Mouse (Mus musculus) heart, embryonic 10.5 days (tissue): Measurements from ENCODE around the gene Cln6. TPM values are rescaled to one million over a fixed set of nuclear protein-coding genes. Genes with fewer than 3 reads are reported as not detected.
"Not testable (repeated sequence)": the region's sequence is repeated elsewhere in the genome, so short reads cannot be mapped to it uniquely, and the experiment has no call there.

ENCODE experiments used
- DNase-seq: peaks from one replicate; pipeline ENCODE4 v3.0.0-alpha.2; 2017; ENCODE audit warnings: low spot score
- H3K27ac ChIP-seq: fragments of 300-500 bp; sonication (generic); 2 replicates; pipeline ENCODE4 v1.5.1; 2016; ENCODE audit warnings: mild to moderate bottlenecking
- H3K27me3 ChIP-seq: fragments of 300-500 bp; sonication (generic); 2 replicates; pipeline ENCODE4 v1.6.1; 2016; ENCODE audit warnings: mild to moderate bottlenecking; ENCODE audit not compliant: poor library complexity, insufficient read depth, severe bottlenecking
- H3K36me3 ChIP-seq: fragments of 300-500 bp; sonication (generic); 2 replicates; pipeline ENCODE4 v1.6.1; 2016; ENCODE audit warnings: mild to moderate bottlenecking, moderate library complexity
- H3K4me1 ChIP-seq: fragments of 300-500 bp; sonication (generic); 2 replicates; pipeline ENCODE4 v1.6.1; 2016; ENCODE audit warnings: mild to moderate bottlenecking
- H3K4me3 ChIP-seq: fragments of 300-500 bp; sonication (generic); 2 replicates; pipeline ENCODE4 v1.5.1; 2016; ENCODE audit warnings: mild to moderate bottlenecking, moderate library complexity
- H3K9me3 ChIP-seq: fragments of 300-500 bp; sonication (generic); 2 replicates; pipeline ENCODE4 v1.6.1; 2016; ENCODE audit warnings: mild to moderate bottlenecking, moderate library complexity
- WGBS: fragments of 180-500 bp; shearing (Covaris S2); methylation state at CpG from one replicate; pipeline ENCODE4 v1.1.7; 2016; 5-methylcytosine and 5-hydroxymethylcytosine counted together
- polyA plus RNA-seq: library from polyadenylated mRNA; unstranded; fragments of >200 nt; fragmentation: Nextera tagmentation; extraction: Ambion mirVana; gene quantifications from 2 replicates; pipeline ENCODE4 v1.2.1, GENCODE M21; 2016

Gene Cln6
- 17.7 and 21.4 TPM in 2 replicates for polyA plus RNA-seq

DNA sequence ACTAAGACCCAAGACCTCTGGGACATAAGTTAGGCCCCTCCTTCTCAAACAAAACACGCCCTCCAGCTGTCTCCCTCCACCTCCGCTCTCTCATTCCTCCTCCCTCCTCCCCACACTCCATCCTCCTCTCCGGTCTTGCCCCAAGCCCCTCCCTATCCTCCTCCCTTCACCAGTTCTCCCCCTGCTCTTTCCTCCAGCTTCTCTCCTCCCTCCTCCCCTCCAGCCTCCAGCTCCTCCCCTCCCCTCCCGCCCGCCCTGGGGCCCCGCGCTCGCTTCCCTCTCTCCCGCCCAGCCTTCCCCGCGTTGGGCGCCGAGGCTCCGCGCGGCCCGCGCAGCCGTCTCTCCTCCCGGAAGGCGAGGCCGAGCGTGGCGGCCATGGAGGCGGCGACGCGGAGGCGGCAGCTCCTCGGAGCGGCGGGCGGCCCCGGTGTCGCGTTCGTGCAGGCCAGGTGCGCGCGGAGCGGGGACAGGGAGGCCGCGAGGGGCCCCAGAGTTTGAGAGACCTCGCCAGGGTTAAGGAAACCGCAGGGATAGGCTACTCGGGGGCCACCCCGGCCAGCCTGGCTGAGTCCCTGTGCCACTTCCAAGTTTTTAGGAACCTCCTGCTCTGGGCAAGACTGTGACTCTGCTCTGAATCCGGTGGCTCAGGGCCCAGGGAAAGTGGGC, at the start of gene Cln6:
Cln6 (plus strand) TSS at position 280 of the 666 bp plus-strand sequence.
- Histone ChIP-seq H3K4me1 (peaks cover 36% of the 10 kb centered on the region), H3K9me3 (no peaks in the 10 kb centered on the region), H3K27me3 (no peaks in the 10 kb centered on the region), H3K4me3 (peak within 1 kb of the TSS; percentile 86), H3K27ac (peak within 1 kb of the TSS; percentile 99), H3K36me3 (peaks cover 3% of the 10 kb centered on the region; the same call in 1 of the 2 replicates)
- peak; percentile 95 for DNase-seq
- under 1% methylated on average over 48 of the region's 48 CpGs for WGBS

DNA sequence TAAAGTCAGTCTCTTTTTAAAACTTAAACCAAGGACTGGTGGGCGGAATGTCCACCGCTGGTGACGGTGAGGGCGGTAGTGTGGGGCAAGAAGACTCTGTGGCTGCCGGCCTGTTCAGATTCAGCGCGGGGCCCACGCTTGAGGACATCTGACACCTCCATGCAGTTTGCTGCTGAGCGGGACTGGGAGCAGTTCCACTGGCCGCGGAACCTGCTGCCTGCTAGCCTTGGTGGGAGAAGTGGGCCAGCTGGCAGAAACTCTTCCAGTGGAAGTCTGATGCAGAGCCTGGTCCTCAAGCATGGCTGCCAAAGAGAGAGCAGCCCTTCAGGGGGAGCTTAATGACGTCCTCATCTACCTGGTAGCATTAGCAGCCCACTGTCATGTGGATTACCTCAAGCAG, 48.7 kb upstream of the Cln6 start:
- WGBS = 90% methylated on average over 12 of the region's 12 CpGs
- Histone ChIP-seq H3K36me3 (peaks cover 19% of the 10 kb centered on the region), H3K4me1 (no peaks in the 10 kb centered on the region)

DNA sequence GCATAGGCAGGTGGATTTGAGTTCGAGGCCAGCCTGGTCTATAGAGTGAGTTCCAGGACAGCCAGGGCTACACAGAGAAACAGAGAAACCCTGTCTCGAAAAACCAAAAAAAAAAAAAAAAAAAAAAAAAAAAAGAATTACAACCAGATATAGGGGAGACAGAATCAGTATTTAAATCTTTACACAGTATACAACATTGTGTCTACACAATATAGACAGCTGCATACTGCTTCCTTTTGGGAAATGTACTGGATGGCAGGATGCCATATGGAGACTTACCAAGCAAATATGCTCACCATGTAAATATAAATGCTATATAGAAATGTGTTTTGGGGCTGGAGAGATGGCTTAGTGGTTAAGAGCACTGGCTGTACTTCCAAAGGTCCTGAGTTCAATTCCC, 39.4 kb upstream of the Cln6 start:
- H3K27me3 ChIP-seq, H3K4me1 ChIP-seq, DNase-seq, H3K4me3 ChIP-seq, H3K9me3 ChIP-seq, H3K27ac ChIP-seq: not testable (repeated sequence)
- 86% methylated on average over 2 of the region's 2 CpGs for WGBS
- peaks cover 46% of the 10 kb centered on the region for H3K36me3 ChIP-seq

More for the DNA sequence above, 48.7 kb upstream of the Cln6 start:
- no peaks in the 10 kb centered on the region for H3K9me3 ChIP-seq
- no peak for DNase-seq
- H3K4me3 ChIP-seq = no peak overlapping the region
- no peak overlapping the region for H3K27ac ChIP-seq
- no peaks in the 10 kb centered on the region for H3K27me3 ChIP-seq

DNA sequence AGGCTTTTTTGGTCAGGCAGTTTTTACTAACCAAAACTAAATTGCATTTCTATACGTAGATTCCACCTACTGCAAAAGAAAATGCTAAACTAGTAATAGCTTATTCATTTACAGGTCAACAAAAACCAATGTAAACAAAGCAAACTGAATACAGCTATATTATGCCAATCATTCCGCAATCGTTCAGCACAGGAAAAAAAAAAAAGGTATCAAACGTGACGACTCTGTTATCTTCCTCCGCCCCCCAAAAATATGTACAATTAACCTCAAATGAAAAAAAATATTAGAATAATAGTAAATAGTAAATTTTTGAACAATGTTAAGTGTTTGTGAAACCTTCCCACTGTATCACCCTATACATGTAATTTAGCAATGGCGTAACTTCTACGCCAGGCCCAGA, 28.5 kb upstream of the Cln6 start:
- Histone ChIP-seq H3K9me3 (no peaks in the 10 kb centered on the region), H3K36me3 (no peaks in the 10 kb centered on the region), H3K27me3 (no peaks in the 10 kb centered on the region), H3K4me3 (peak overlapping the region; percentile 99), H3K27ac (no peak overlapping the region), H3K4me1 (peaks cover 22% of the 10 kb centered on the region)
- no peak for DNase-seq
- WGBS = 20% methylated on average over 8 of the region's 8 CpGs

DNA sequence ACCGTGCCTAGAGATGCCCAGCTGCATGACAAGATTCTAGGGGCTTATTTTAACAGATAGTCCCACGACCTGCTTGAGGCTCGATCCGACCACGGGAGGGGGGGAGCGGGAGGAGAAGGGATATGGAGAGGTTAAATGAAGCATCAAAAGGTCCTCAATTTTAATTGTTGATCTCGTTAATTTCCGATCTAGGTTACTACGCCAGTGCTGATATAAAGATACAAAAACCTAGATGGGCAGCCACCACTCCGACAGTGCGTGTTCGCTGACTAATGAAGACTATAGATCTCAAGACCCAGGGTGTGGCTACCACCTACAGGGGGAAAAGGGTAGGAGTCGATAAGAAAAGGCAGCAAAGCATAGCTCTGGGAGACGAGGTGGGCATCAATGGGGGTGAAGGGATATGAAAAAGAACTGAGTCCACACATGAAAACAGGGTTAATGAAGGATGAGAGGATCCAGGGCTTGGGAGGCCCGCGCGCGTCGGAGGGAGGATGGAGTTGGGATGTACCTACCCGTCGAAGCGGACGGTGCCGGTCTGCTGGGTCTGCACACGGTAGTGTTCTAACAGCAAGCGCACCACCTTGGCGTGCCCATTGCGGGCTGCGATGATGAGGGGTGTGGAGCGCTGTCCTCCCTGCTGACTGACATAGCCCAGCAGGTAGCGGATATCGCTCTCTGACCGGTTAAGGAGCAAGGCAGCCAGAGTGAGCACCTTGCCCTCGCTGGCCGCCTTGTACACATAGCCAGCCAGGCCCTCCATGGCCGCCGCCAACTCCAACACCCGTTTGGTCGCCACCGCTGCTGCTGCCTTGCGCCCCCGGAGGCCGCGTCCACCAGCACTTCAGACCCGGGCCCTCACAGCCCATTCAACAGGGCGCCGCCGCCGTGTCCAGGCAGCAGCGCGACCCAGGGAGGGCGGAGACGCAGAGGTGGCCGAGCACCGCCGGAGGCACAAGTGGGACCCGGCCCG, 27.8 kb upstream of the Cln6 start:
- peak overlapping the region; percentile 97 for H3K27ac ChIP-seq
- H3K4me1 ChIP-seq = peaks cover 27% of the 10 kb centered on the region
- DNase-seq = peak; percentile 84
- H3K9me3 ChIP-seq = no peaks in the 10 kb centered on the region
- under 1% methylated on average over 58 of the region's 58 CpGs for WGBS
- peak overlapping the region; percentile 99 for H3K4me3 ChIP-seq
- H3K36me3 ChIP-seq = no peaks in the 10 kb centered on the region
- no peaks in the 10 kb centered on the region for H3K27me3 ChIP-seq

DNA sequence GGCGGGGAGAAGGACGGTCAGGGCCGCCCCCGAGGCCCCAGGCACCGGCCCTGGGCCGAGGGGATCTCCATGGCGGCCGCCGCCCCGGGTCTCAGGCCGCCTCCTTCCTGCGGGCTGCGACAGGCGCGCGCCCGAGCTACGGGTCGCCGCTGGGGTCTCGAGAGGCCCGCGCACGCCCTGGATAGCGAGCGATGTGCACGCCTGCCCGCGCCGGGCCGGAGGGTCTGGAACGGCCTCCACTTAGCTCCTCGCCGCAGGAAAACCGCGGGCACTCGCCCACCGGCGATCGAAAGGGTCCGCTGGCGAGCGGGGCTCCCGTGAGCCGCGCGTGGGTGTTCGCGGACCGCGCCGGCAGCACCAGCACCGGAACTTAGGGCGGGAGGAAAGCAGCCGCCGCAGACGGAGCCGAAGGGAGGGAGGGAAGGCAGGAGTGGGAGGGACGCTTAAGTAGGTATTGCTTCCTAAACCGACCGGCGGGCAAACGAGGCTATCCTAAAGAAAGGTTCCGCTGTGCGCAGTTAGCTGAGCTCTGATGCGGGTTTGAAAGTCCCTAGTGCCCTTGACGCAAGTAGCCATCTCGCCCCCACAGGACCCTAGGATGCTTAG, 27.0 kb upstream of the Cln6 start, which contains the start of gene Fem1b:
Fem1b (minus strand) TSS at position 419 of the 606 bp plus-strand sequence.
- H3K9me3 ChIP-seq = no peaks in the 10 kb centered on the region
- H3K27ac ChIP-seq = peak within 1 kb of the TSS; percentile 97
- no peaks in the 10 kb centered on the region for H3K27me3 ChIP-seq
- peak within 1 kb of the TSS; percentile 99 for H3K4me3 ChIP-seq
- under 1% methylated on average over 68 of the region's 68 CpGs for WGBS
- peak; percentile 95 for DNase-seq
- no peaks in the 10 kb centered on the region for H3K36me3 ChIP-seq
- H3K4me1 ChIP-seq = peaks cover 32% of the 10 kb centered on the region

DNA sequence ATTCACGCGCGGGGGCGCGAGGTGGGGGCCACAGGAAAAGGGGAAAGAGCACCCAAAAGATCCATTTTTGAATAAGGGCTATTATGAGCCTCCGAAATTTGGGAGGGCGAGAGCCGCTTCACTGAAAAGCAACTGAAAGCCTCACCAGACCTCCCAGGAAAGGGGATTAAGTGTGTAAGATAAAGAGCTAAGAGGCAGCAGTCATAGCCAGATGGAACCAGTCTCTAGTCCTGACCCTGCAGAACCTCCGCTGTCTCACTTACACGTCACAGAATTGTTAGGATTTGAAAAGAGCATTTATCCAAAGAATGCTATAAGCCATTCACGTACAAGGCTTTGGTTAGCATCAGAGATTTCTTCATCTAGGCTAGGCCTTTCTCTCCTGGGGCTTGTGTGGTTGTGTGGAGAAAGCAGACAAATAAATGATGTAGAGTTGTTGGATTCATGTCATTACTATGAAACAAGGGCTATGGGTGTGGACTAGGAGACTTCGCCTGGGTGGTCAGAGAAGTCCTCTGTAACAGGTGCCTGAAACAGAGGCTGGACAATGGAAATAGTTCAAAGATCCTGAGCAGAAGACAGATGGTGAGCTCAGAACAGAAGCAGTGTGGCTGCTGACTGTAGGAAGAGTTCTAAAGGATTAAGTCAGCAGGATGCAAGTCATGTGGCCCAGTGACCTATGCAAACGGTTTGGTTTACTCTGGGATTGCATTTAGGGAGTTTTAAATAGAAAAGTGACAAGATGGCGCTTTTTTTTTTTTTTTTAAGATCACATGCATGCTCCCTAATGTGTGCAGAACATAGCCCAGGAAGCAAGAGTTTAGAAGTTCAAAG, 26.2 kb upstream of the Cln6 start:
- no peak for DNase-seq
- Histone ChIP-seq H3K4me1 (peaks cover 40% of the 10 kb centered on the region), H3K27ac (peak overlapping the region; percentile 97), H3K9me3 (no peaks in the 10 kb centered on the region), H3K36me3 (no peaks in the 10 kb centered on the region), H3K4me3 (peak overlapping the region; percentile 99), H3K27me3 (no peaks in the 10 kb centered on the region)
- 11% methylated on average over 14 of the region's 14 CpGs for WGBS

DNA sequence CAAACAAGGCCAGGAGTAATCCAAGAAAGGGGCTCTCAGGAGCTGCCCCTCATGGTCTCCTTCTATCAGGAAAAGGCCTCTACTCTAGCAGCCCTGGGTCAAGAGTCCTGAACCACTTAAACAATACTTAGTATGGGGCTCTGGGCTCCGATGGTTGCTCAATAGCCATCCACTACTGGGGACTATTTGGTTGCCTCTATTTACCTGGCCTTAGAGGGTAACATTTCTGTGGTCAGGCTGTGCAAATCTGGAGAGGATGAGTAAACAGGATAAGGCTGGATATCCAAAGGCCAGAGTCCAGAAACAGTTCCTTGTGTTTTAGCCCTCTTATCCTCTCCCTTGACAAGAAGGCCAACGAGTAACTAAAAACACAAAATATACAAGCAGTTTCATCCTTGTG, 23.8 kb upstream of the Cln6 start:
- 62% methylated on average over 2 of the region's 2 CpGs for WGBS

DNA sequence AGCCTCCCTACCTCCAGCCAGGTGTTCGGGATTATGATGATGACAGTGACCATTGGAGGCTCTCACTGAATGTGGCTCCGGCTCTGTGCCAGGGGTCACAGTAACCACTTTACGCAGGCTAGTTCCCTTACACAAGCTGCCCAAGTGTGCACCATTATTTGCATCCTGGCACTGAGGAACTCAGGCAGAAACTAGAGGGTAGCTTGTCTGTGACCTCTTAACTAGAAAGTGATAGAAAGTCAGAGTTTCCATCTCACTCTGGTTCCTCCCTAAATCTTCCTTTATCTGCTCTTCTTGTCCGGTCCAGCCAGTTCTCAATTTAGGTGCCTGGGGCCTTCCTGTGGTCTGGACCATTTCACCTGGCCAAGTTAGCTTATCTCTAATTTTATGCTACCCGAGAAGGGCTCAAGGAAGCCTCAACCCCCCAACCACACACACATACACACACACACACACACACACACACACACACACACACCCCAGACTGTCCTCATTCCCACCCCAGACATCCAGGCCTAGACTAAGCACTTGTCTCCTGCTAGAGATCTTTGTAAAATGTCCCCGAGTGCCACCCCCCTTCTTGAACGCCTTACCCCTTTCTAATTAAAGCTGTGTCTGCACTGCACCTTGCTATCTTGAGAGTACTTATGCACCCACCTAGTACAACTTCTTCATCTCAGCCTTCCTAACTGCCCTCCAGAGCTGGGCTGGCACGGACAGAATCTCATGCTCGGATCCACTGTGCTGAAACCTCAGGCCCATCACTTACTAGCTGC, 22.1 kb upstream of the Cln6 start:
- WGBS = 56% methylated on average over 9 of the region's 9 CpGs
- Histone ChIP-seq H3K27ac (no peak overlapping the region), H3K27me3 (no peaks in the 10 kb centered on the region), H3K36me3 (no peaks in the 10 kb centered on the region), H3K4me1 (peaks cover 45% of the 10 kb centered on the region), H3K4me3 (no peak overlapping the region), H3K9me3 (no peaks in the 10 kb centered on the region)
- no peak for DNase-seq

More for the DNA sequence above, 23.8 kb upstream of the Cln6 start:
- no peaks in the 10 kb centered on the region for H3K9me3 ChIP-seq
- no peaks in the 10 kb centered on the region for H3K27me3 ChIP-seq
- H3K36me3 ChIP-seq = no peaks in the 10 kb centered on the region
- no peak overlapping the region for H3K4me3 ChIP-seq
- DNase-seq = no peak
- H3K27ac ChIP-seq = 0 out of 2 replicates have a peak overlapping the region, but pooled peaks have one; percentile 36
- H3K4me1 ChIP-seq = peaks cover 45% of the 10 kb centered on the region

DNA sequence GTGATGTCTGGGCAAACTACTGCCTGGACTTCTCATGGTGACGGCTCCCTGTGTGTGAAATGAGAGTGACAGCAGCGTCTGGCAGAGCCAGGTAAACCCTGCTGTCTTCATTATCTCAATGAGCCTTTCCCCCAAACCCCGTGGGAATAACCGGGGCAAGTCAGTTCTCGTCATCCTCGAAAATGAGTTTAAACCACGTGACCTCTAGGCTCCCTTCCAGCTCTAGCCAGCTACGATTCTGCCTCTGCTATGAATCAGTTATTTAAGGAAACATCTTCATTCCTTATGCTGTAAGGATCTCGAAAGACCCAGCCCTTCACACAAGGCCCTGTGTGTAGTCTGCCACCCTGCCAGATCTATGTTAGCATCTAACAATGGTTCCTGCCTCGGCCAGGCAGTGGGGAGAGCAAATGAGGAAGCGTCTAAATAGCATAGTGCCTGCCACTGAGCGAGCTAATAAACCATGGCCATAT, 21.4 kb upstream of the Cln6 start:
- Histone ChIP-seq H3K27me3 (no peaks in the 10 kb centered on the region), H3K9me3 (no peaks in the 10 kb centered on the region), H3K4me1 (peaks cover 43% of the 10 kb centered on the region), H3K27ac (no peak overlapping the region), H3K4me3 (no peak overlapping the region), H3K36me3 (no peaks in the 10 kb centered on the region)
- 56% methylated on average over 12 of the region's 12 CpGs for WGBS
- DNase-seq = no peak

DNA sequence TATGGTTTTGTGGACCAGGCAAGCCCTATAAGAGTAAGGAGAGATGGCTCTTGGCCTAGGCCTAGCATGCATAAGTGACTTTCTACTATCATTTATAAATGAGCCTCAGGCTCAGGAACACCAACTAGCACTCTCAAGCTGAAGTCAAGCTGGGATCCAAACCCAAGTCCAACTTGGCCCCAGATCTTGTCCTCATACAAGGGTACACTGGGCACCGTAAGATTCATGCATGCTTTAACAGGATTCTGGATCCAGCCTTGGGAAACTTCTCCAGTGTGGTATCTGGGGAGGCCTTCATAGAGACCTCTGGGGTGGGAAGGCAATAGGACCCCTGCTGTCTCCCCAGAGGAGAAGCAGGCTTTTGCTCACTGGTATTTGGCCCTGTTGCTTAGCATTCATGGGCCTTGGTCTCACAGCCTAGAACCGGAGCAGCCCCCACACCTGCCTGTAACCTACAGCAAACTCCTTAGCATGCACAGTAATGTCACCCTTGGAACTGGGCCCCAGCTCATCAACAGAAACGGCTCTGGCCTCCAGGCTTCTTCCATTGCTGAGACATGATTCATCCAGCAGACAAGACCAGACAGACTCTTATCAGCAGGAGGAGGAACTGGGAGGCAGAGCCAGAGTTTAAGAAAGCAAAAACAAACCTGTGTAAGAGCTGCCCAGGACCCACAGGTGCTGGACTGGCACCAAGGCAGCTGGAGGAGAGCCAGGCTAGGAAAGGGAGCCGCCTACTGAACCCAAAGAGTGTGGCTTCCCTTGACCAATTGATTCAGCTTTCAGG, 20.6 kb upstream of the Cln6 start:
- H3K27me3 ChIP-seq = no peaks in the 10 kb centered on the region
- H3K4me1 ChIP-seq = peaks cover 37% of the 10 kb centered on the region
- H3K9me3 ChIP-seq = no peaks in the 10 kb centered on the region
- no peak for DNase-seq
- H3K4me3 ChIP-seq = no peak overlapping the region
- WGBS = 63% methylated on average over 4 of the region's 4 CpGs
- H3K36me3 ChIP-seq = no peaks in the 10 kb centered on the region
- peak overlapping the region; percentile 4 for H3K27ac ChIP-seq
